Mouse (Mus musculus) cerebellum, adult 11 months (tissue): ENCODE measurements around the gene Vdr.

Source experiments
- DNase-seq: peaks from one replicate; pipeline ENCODE4 v3.0.0; 2022

The Vdr gene

DNA sequence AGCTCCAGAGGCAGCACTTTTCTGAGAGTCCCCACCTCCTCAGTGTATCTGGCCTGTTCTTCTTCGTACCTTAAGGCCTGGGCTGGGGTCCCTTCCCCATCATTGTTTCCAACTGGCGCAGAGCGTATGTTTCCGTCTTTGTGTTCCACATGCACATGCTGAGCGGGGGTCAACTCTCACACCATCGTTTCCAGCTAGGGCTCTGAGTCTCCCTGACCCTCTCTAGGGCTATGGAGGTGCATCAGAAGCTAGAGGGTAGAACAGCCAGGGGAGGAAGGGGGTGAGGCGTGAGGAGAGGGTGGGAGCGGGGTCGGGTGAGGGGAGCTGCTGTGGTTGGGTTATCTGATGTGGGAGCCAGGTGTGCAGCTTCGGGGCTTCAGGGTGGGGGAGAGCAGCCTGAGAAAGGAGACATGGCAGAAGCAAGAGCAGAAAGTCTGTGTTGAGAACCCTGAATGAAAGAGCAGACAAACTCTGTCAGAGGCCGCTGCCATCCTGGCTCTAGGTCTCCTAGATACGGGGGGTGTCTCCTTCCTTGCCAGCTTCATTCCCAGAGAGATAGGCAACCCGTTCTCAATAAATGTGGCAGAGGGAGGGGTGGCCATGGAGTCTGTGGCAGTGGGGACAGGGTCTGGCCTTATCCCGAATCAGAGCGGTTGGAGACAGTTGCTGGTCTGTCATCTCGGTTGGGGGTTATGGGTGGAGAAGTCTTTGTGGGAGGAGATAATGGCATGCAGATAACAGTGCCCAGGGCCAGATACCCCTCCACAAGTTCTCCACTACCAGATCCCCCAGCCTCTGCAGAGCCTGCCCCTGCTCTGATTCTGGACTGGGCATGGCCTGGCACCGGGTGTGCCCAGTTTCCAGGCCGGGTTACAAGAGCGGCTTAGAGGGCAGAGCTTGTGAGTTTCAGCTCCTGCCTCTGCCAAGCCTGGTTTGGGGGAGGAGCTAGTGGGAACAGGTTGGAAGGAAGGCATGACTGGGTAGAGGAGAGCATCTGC, 66.1 kb downstream of the Vdr start, which contains the start of gene Hdac7:
Gene Hdac7 (minus strand): TSS at position 466 of the 998 bp plus-strand sequence.
- no peak for DNase-seq

DNA sequence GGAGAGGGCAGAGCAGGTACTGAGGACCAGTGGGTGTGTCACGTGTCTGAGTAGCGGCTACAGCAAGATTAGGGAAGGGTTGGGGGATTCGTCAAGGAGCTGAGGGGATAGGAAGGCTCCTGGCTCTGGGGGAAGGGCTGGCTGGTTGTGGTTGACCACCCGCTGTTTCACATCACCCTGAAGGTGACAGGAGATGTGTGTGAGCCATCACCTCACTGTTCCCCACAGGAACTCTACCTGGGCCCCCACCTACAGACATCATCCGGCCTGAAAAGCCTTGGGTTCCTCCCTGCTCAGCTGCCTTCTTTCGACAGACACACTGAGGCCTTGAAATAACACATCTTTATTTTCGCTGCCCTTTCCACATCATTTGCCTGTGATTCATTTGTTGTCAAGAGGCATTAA, 67.2 kb downstream of the Vdr start:
- DNase-seq = no peak

DNA sequence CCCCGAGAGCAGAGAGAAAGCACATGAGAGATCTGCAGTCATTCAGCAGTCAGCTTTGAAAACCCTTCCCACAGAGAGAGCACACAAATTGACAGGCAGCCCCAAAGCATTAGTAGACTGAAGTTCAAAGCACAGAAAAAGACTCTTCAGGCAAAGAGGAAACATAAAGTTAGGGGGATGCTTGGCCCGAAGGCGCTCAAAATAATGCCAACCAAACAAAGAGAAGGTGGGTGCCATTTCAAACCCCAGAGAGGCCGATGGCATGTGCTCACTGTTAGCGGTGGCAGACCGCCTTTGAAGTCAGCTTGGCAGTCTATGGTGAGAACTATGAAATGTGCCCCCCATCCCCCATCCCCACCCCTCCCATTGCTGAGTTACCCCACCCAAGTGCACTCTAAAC, 68.4 kb downstream of the Vdr start:
- no peak for DNase-seq

DNA sequence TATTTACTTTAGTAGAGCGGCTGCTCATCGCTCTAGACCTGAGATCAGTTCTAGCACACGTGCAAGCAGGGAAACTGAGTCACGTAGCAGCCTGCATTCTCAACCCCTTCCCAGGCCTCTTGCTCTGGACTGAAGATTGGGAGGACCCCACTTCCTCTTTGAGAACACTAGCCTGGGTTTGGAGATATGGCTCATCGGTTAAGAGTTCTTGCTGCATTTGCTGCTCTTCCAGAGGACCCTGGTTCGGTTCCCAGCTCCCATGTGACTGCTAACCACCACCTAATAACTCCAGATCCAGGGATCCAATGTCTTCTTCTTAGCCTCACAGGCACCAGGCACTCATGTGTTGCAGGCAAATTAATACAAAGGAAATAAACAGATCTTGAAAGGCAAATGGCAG, 69.0 kb downstream of the Vdr start:
- no peak for DNase-seq

DNA sequence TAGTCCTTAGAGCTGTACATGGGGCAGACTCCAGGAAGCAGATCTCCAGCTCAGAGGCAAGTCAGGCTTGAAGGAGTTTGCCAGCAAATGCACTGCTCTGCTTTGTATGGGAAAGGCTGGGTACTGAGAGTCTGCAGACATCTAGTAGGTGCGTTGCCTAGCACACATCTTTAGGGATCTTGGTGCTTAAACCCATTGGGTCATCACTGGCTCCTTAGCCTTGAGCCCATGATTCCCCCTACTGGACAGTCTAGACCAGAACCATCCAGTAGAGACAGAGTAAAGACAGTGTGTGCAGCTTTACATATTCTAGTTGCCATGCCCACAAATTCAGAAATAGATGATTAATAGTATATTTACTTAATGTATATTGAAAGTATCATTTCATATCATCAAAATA, 69.6 kb downstream of the Vdr start:
- DNase-seq = no peak

DNA sequence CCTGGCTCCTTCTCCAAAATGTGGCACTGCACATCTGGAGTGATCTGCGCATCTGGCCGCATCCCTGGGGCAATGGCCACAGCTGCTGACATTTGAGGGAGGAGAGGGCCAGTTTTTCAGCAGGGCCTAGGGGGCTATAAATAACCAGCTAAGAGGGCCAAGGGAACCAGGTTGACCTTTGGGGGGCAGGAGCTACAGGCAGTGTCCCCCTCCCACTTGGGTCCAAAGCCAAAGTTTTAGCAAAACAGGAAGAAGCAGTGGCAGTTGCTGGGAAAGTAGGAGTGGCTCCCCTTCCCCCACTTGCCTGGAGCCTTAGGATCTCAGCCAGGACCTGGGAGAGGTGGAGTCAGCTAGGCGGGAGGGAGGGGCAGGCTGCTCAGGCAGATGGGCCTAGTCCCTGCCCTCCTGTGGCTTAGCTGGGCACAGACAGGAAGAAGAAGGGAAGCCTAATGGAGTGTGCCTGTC, 70.4 kb downstream of the Vdr start:
- DNase-seq = no peak

DNA sequence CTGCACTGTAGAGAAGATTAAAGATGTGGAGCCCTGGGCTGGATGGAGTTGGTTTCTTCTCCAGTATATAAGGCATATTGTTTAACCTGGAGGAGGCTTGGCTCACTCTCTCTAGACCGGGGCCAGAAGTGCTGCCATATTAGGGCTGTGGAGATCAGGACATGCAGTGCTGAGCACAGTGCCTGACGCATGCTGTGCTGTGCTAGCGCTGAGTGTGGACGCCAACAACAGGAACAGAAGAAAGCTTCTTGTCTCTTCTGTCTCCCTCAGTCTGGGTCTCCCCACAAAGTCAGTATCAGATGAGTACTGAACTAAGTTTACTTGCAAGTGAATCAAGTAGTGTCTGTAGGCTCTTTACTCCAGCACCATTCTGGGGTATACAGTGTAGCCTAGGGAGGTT, 71.0 kb downstream of the Vdr start:
- DNase-seq = no peak

DNA sequence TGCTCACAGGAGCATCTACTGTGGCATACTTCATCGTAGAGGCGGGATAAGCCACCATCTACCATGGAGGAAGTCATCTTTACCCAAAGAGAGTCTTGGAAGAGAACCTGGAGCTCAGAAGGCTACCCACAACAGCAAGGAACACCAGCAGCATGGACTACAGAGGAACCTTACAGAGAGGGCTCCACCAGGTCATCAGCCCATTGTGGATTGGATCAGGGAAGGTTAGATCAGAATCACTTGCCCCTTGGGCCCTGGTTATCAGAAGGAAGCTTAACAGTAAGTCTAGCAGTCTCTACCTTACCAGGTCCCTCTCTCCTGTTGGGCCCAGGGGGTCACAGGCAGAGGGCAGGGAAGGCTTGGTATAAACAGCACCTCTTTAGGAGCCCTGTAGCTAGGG, 71.4 kb downstream of the Vdr start:
- no peak for DNase-seq

DNA sequence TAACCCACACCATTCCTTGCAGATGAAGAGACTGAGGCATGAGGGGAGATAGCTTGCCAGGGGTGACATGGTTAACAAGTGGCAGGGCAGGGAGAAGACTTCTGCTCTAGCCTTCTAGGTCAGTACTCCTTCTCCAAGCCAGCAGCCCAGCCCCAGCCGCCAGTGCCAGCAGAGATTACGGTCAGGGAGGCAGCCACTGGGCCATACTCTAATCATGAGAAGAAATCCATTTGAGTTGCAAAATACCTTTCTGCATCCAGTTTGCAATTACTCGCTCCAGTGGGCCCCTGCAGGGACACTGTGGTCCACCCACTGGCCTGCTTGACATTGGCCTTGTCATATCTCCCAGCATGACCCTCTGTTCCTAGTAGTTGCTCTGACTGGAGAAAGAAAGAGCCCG, 72.0 kb downstream of the Vdr start:
- DNase-seq = no peak

DNA sequence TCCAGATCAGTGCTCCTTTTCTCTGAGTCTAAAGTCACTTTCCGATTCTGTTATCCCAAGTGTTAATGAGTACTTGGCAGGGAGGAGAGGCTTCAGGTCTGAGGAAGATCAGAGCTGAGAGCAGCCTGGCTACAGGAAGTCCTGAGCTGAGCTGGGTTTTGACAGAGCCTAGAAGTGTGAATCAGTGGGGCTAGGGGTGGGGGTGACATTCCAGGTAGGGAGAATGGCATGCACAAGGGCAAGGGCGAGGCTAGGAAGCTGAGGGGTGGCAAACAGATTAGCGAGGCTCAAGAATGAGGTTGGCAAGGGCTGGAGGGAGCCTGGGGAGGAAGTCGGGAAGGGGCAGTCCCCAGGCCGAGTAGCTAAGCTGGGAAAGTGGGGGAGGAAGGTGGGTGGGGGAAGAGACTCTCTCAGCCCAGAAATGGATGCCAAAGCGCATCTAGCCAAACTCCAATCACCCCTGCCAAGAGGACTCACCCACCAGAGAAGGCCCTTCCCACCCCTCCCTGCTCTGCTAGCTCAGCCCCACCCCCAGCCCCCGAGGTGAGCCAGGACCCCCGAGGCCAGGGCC, 72.9 kb downstream of the Vdr start:
- no peak for DNase-seq

DNA sequence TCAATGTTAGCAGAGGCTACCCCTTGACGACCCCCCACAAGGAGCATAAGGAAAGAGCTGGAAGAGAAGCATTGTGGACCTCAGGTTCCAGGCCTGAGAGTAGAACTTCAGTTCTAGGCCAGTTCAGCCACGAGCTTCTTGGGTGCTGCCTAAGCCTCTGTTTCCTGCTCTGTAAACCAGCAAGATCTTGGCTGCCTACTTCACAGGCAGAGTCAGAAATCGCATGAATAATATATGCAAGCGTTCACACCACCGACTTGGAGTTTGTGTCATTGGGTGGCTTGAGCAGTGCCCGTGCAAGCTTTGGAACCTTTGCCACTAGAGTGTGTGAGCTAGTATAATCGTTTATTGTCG, 73.6 kb downstream of the Vdr start:
- no peak for DNase-seq

DNA sequence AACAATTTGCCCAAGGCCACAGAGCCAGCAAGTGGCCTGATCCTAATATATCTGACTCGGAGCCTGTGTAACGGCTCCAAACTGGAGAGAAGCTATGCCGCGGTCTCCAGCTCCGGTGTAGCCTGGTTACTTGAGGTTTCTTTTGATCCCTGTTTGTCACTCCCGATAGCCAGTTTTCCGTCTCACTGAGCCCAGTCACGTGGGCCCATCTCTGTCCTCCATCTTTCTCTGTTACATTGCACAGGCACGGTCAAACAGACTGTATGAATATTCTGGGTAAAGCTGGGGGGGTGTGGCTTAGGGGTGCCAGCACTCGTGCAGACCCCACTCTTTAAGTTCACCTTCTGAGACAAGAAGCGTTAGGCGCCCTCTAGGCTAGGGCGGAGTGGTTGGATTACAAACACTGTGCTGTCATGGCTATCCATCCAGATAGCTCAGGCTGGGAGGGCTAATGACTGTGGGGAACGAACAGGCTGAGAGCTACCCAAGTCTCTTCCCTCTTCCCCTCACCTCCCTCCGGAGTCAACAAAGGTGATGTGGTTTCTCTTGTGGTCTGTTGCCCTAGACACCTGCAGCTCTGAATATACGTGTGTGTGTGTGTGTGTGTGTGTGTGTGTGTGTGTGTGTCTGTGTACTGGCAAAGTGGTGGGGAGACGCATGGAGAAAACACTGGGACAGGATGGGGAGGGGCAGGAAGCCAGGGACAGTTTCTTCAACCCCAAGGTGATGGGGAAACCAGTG, 74.1 kb downstream of the Vdr start:
- DNase-seq = no peak

DNA sequence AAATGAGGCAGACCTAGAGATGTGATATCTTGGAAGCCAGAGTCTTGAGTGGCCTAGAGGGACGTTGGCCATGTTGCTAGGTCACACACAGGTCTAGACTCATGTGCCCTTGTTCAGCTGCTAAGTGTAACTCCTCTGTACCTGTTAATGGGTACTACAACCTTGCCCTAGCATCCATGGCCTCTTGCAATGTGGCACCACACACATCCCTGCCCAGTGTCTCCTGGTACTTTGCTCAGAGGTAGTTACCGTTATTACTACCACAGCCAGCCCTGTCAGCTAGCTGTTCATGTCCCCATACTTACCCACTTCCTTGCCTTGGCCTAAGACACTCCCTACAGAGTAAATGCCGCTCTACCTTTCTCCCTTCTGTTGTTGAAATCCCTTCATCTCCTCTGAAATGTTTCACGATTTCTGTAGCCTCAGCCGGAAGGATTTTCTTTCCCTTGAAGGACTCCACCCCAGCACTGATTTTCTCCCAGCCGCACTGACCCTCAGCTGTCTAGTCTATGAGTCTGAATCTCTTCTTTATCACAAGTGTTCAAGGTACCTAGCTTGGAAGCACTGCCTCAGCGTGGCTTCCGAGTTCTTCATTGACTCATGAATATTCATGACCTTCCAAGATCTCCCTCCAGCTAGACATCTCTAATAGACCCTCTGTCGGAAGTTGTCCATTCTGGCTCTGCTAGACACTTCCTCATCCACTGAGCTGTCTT, 77.5 kb downstream of the Vdr start:
- no peak for DNase-seq

DNA sequence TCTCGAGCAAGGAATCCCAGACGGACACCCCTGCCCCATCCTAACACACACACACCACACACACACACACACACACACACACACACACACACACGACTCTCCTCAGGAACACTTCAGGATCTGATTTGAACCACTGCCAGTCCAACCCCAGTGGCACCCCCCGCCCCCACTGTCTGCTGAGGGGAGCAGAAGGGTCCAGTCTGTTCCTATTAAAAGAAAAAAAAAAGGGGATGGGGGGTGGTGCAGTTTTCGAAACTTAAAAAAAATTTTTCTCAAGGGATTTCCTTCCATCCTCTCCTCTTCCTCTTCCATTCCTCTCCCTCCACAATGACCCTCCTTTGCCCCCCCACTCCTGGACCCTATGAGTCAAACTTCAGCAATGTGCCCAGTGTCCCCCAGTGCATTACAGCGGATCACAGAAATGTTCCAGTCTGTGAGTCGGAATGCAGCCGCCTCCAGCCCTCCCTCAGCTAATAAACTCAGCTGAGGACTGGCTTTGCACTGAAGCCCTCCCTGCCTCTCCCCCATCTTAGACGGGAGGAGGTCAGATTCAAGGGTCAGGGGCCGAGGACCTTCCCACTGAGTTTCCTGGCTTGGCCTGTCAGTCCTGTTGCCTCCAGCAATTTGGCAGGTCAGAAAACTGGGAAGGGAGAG, 78.3 kb downstream of the Vdr start:
- no peak for DNase-seq

DNA sequence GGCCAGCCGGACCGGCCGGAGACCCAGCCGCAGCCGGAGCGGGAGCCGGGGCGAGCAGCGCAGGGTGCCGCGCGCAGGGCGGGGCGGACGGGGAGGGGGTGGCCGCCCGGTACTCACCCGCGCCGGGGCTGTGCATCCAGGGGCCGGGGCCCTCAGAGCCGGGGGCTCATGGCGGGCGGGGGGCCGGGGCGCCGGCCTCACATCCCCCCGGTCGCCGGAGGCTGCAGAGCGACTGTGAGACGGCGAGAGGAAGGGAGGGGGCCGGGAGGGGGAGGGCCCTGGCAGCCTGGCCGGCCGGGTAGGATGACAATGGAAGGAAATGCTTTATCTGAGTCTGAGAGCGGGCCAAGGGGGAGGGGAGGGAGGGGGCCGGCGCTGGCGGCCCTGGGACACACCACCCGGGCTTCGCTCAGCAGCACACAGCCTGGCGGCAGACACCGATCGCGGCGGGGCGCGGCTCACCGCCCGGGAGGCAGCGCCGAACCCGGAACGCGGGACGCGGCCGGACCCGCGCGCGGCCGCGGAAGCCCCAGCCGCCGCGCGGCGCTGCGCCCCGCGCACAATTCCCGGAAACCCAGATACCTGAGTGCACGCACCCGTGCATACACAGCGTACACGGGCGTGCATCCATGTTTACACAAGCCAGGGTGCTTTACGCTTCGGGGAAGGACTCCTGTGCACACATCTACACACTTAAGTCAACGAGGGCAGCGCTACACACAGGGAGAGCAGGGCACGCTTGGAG, 79.0 kb downstream of the Vdr start:
- peak; percentile 67 for DNase-seq

DNA sequence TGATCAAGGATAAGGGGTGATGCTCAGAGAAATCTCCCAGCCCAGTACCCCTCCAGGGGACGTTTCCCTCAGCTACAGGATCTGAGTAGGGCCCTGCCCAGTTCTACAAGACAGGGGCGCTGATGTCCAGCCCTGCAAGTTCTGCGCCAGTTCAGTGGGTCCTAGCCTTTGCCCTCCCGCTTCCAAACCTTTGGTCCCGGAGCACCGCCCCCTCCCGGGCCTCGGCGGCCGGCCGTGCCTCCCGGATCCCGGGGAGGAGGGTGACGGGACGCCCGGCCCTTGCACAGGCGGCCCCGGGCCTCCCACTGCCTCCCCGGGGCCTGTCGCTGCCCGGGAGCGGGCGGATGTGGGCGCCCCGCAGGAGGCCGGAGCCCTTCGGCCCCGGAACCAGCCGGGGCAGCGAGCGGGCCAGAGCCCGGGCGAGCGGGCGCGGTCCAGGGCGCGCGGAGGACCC, 79.6 kb downstream of the Vdr start:
- DNase-seq = peak; percentile 57

DNA sequence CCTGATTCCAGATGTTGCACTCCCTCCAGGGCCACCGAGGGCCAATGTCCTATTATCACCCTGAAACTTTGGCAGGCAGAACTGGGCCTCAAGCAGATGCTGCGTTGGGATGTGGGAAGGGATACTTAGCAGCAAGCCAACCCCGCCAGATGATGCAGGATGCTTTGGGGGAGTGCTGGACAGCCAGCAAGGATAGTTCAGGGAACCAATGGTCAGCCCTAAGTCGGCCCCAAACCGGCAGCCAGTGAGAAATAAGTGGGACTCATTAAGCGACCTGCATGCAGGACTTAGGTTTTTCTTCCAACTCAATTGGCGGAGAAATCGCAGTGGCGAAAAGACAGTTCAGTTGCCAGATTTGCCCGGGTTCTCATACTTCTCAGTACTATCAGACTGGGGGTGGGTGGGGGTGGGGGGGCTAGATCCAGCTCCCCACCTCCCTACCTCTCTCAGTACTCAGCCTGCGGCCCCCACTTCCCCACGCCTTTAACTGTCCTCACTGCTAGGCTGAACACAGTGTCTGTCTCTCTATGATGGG, 80.1 kb downstream of the Vdr start:
- DNase-seq = no peak

DNA sequence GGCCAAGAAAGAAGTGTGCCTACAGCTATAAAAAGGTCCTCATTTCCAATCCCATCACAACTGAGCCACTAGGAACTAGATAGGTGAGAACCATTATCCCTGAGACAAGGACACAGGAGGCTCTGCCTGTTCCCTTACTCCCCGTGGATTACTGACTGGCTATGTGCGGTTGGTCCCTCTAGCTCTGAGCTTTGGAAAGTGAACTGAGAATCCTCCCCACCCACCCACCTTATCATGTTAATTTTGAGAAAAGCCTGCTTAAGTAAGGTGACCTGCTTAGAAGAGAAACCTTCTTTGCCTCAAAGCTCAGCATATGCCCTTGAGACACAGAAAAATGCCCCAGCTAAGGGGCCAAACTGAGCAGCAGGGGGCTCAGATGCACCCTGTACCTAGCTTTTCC, 81.0 kb downstream of the Vdr start:
- DNase-seq = no peak

DNA sequence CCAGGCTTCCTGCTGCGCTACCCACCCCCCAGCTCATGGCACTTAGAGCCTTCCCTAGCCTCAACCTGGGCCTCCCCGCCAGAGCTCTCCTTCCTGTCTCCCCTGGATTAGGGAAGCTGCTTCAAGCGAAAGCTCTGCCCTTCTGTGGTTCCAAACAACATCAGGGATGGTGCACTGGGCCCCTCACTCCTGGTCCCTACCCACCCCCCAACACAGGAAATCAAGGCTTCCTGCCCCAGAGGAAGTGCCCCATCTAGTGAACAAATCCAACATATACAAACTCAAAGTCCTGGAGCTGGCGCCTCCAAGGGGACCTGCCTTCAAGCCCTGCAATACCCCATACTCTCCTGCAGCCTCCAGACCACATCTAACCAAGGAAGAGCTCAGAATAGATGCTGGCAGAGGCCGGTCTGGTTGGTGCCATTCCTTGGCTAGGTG, 81.5 kb downstream of the Vdr start:
- DNase-seq = no peak

DNA sequence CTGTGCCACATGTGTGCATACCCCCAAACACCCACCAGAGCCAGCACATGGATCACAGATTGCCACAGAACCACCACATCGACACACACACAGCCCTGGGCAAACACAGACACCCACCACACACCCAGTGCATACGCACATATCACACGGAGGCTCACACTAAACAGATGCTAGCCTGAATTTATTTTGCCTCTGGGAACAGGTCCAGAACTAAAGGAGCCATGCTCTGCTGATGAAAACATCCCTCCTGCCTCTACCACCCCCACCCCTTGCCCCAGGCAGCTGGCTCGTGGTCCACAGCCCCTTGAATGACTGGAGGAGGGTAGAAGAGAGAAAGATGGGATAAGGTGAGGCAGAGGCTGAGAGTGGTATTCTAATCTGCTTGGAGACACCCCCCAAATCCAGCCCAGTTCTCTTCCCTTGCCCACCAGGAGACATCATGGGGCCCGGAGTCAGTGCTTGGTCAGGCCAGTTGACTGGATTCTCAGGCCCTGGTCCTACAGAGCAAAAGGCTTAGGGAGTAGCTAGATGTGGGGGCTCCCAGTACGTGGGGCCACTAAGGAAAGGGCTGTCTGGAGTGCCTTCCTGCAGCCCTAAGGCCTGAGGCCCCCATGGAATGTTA, 82.1 kb downstream of the Vdr start:
- DNase-seq = no peak

DNA sequence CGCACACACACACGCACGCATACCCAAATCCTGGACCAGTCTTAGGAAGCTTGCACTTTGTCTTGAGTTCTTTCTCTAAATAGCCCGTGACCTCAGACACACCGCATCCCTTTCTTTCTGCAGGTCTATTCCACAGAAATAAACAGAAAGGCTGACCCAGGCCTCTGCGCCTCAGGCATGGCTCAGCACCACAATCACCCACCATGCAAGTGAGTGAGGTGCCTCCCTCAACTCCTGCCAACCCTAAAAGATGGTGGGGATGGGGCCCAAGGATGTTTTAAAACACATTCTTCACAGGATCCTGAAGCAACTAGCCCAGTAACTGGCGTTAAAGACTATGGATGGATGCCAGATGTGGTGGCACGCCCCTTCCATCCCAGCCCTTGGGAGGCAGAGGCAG, 83.0 kb downstream of the Vdr start:
- DNase-seq = no peak
